Mouse (Mus musculus) MEL (cell line): ENCODE data around the gene Prdx6. TPM values are rescaled to one million over a fixed set of nuclear protein-coding genes. Genes with fewer than 3 reads are reported as not detected.
A peak's percentile ranks its signal among the peaks of the same experiment; 100 is the strongest.
"Not testable (repeated sequence)": the region's sequence is repeated elsewhere in the genome, so short reads cannot be mapped to it uniquely, and the experiment has no call there.

ENCODE experiments used
- DNase-seq: peaks from one replicate; pipeline ENCODE4 v3.0.0; 2011; ENCODE audit warnings: low read depth, low spot score
- H3K27ac ChIP-seq: 2 replicates; pipeline ENCODE4 v1.5.1; 2012; ENCODE audit warnings: low read depth, mild to moderate bottlenecking, control low read depth, low read length, moderate library complexity; ENCODE audit not compliant: control insufficient read depth
- H3K27me3 ChIP-seq, 2 experiments: fragments of 150-350 bp in 1 of 2; sonication (generic) in 1 of 2; 2 replicates each; pipeline ENCODE4 v1.6.1; 2012; ENCODE audit warnings: low read length in 2 of 2, mild to moderate bottlenecking in 2 of 2, improper control_type of control experiment in 1 of 2, moderate library complexity in 1 of 2; ENCODE audit not compliant: insufficient read depth in 2 of 2, control insufficient read depth in 1 of 2
- H3K36me3 ChIP-seq, 2 experiments: 2 replicates each; pipeline ENCODE4 v1.6.1; 2012 to 2014; ENCODE audit warnings: low read length in 2 of 2, improper control_type of control experiment in 1 of 2, inconsistent platforms in 1 of 2, mild to moderate bottlenecking in 1 of 2; ENCODE audit not compliant: insufficient read depth in 2 of 2, control insufficient read depth in 1 of 2
- H3K4me1 ChIP-seq, 2 experiments: fragments of 150-350 bp in 1 of 2; sonication (generic) in 1 of 2; 2 replicates each; pipeline ENCODE4 v1.6.1; 2012; ENCODE audit warnings: low read length in 2 of 2, improper control_type of control experiment in 1 of 2, mild to moderate bottlenecking in 1 of 2; ENCODE audit not compliant: insufficient read depth in 2 of 2, control insufficient read depth in 1 of 2
- H3K4me3 ChIP-seq, 2 experiments: fragments of 150-350 bp in 1 of 2; sonication (generic) in 1 of 2; 2 replicates each; pipeline ENCODE4 v1.5.1; 2012; ENCODE audit warnings: low read depth in 2 of 2, low read length in 2 of 2, mild to moderate bottlenecking in 2 of 2, moderate library complexity in 2 of 2, control low read depth in 1 of 2, improper control_type of control experiment in 1 of 2; ENCODE audit not compliant: control insufficient read depth in 1 of 2, insufficient read depth in 1 of 2
- H3K79me2 ChIP-seq: 2 replicates; pipeline ENCODE4 v1.6.1; 2012; ENCODE audit warnings: mild to moderate bottlenecking, low read length, moderate library complexity; ENCODE audit not compliant: control insufficient read depth, poor library complexity, insufficient read depth
- H3K9ac ChIP-seq: 2 replicates; pipeline ENCODE4 v1.6.1; 2012; ENCODE audit warnings: low read depth, mild to moderate bottlenecking, control low read depth, low read length, moderate library complexity; ENCODE audit not compliant: control insufficient read depth, poor library complexity, severe bottlenecking
- H3K9me3 ChIP-seq: fragments of 150-350 bp; sonication (generic); replicated peaks from 2 replicates; pipeline ENCODE4 v1.6.1; 2012; ENCODE audit warnings: mild to moderate bottlenecking, low read length, improper control_type of control experiment, moderate library complexity; ENCODE audit not compliant: insufficient read depth
- BHLHE40 ChIP-seq: IDR thresholded peaks from 2 replicates; pipeline ENCODE4 v1.6.1; 2012; ENCODE audit warnings: low read depth, mild to moderate bottlenecking, inconsistent platforms, low read length, improper control_type of control experiment, borderline replicate concordance
- CTCF ChIP-seq, 3 experiments: IDR thresholded peaks in 2 of 3; conservative IDR thresholded peaks in 1 of 3; 2 replicates each; pipeline ENCODE4 v1.5.1; 2011 to 2012; ENCODE audit warnings: low read length in 3 of 3, low read depth in 2 of 3, mild to moderate bottlenecking in 2 of 3, improper control_type of control experiment in 1 of 3, inconsistent platforms in 1 of 3, mixed read lengths in 1 of 3, moderate library complexity in 1 of 3; ENCODE audit not compliant: control insufficient read depth in 1 of 3, insufficient read depth in 1 of 3, poor library complexity in 1 of 3, severe bottlenecking in 1 of 3
- E2F4 ChIP-seq: IDR thresholded peaks from 2 replicates; pipeline ENCODE4 v1.6.1; 2011; ENCODE audit warnings: low read depth, low read length, improper control_type of control experiment, borderline replicate concordance
- GABPA ChIP-seq: IDR thresholded peaks from 2 replicates; pipeline ENCODE4 v1.6.1; 2012; ENCODE audit warnings: low read depth, mild to moderate bottlenecking, inconsistent platforms, low read length, improper control_type of control experiment, moderate library complexity
- MXI1 ChIP-seq: IDR thresholded peaks from 2 replicates; pipeline ENCODE4 v1.6.1; 2011; ENCODE audit warnings: mild to moderate bottlenecking, low read depth, low read length, improper control_type of control experiment
- POLR2AphosphoS5 ChIP-seq: IDR thresholded peaks from 2 replicates; pipeline ENCODE4 v1.6.1; 2012; ENCODE audit warnings: low read depth, borderline replicate concordance, mild to moderate bottlenecking, inconsistent platforms, low read length, moderate library complexity, mixed read lengths
- RAD21 ChIP-seq: IDR thresholded peaks from 2 replicates; pipeline ENCODE4 v1.6.1; 2011; ENCODE audit warnings: mild to moderate bottlenecking, low read depth, low read length, improper control_type of control experiment
- SIN3A ChIP-seq: IDR thresholded peaks from 2 replicates; pipeline ENCODE4 v1.6.1; 2012; ENCODE audit warnings: low read length, improper control_type of control experiment, inconsistent platforms
- SMC3 ChIP-seq: IDR thresholded peaks from 2 replicates; pipeline ENCODE4 v1.6.1; 2011; ENCODE audit warnings: low read depth, low read length, improper control_type of control experiment
- TBP ChIP-seq: IDR thresholded peaks from 2 replicates; pipeline ENCODE4 v1.8.0; 2011; ENCODE audit warnings: low read depth, low read length, improper control_type of control experiment
- ZC3H11A ChIP-seq: IDR thresholded peaks from 2 replicates; pipeline ENCODE4 v1.6.1; 2012; ENCODE audit warnings: low read depth, mild to moderate bottlenecking, inconsistent platforms, low read length, improper control_type of control experiment
- ZMIZ1 ChIP-seq: IDR thresholded peaks from 2 replicates; pipeline ENCODE4 v1.6.1; 2012; ENCODE audit warnings: low read depth, mild to moderate bottlenecking, inconsistent platforms, low read length, improper control_type of control experiment, moderate library complexity
- ZNF384 ChIP-seq: IDR thresholded peaks from 2 replicates; pipeline ENCODE4 v1.6.1; 2012; ENCODE audit warnings: low read depth, mild to moderate bottlenecking, inconsistent platforms, low read length, improper control_type of control experiment
- polyA plus RNA-seq, 2 experiments: library from polyadenylated mRNA; stranded (reverse) in 1 of 2; unstranded in 1 of 2; fragments of >175 nt in 1 of 2; fragments of >200 nt in 1 of 2; gene quantifications; 2 replicates each; pipeline versions ENCODE4 v1.2.1 to v1.2.4; 2012; ENCODE audit warnings: low replicate concordance in 2 of 2, low read depth in 1 of 2; ENCODE audit not compliant: insufficient read length in 2 of 2, insufficient read depth in 1 of 2, missing spikeins in 1 of 2
- total RNA-seq: library from RNA; depleted of rRNA; stranded (reverse); fragments of 300-350 nt; gene quantifications from 2 replicates; pipeline ENCODE4 v1.2.3, GENCODE M21; 2012

Gene Prdx6
- total and polyA plus RNA-seq, 3 experiments: 155 to 300 TPM; not detected in 1

- no peak for TF ChIP-seq POLR2AphosphoS5
- TF ChIP-seq, all 39 proteins: peak for 6
Observed at GRCm38 (mm10) chr1:161199856-161200255, 51.2 kb downstream of the Prdx6 start (continued).

GRCm38 (mm10) chr1:161196364-161196763 lies 54.7 kb downstream of the Prdx6 start:
- Histone ChIP-seq H3K4me3 (peak overlapping the region; percentile 92 to 94), H3K9ac (peak overlapping the region; percentile 47), H3K4me1 (peaks cover 4 to 11% of the 10 kb centered on the region in 2 experiments; a peak in 3 of 4 replicates)
- H3K79me2 ChIP-seq, H3K27ac ChIP-seq, DNase-seq, H3K36me3 ChIP-seq, H3K9me3 ChIP-seq, H3K27me3 ChIP-seq: not testable (repeated sequence)
- TF ChIP-seq TBP: peak; percentile 90

- H3K36me3 ChIP-seq: peaks cover 0 to 9% of the 10 kb centered on the region in 2 experiments; a peak in 2 of 4 replicates
- no peaks in the 10 kb centered on the region for H3K27me3 ChIP-seq
- peak; percentile 94 for DNase-seq
- H3K79me2 ChIP-seq: no peaks in the 10 kb centered on the region
- peak overlapping the region; percentile 46; the same call in 1 of the 2 replicates for H3K27ac ChIP-seq
- H3K9me3 ChIP-seq: no peaks in the 10 kb centered on the region
- peaks cover 4 to 11% of the 10 kb centered on the region in 2 experiments; a peak in 3 of 4 replicates for H3K4me1 ChIP-seq
- H3K4me3 ChIP-seq: peak overlapping the region; percentile 92 to 94
- TF ChIP-seq ZNF384: peak; percentile 98
- 0 out of 2 replicates have a peak, but pooled peaks have one; percentile 29 for TF ChIP-seq E2F4
- peak; percentile 70 for TF ChIP-seq SMC3
- TF ChIP-seq MXI1: peak; percentile 54; the same call in 1 of the 2 replicates
- TF ChIP-seq BHLHE40: no peak
- peak; percentile 62; the same call in 1 of the 2 replicates for TF ChIP-seq SIN3A
- no peak for TF ChIP-seq ZMIZ1
- peak; percentile 71 for TF ChIP-seq ZC3H11A
- TF ChIP-seq GABPA: no peak
- TF ChIP-seq CTCF (IDR thresholded peaks at IDR 0.05 in 2 of 3, conservative IDR thresholded peaks at IDR 0.05 in 1 of 3; ENCODE audit: control insufficient read depth in 1 of 3, insufficient read depth in 1 of 3, low read depth in 2 of 3, low read length in 3 of 3, poor library complexity in 1 of 3, severe bottlenecking in 1 of 3): peak; percentile 45 to 83 (median 76)
- TF ChIP-seq RAD21: peak; percentile 85
- peak overlapping the region; percentile 76 for H3K9ac ChIP-seq
Observed at GRCm38 (mm10) chr1:161195541-161196351, 55.3 kb downstream of the Prdx6 start.
